Mouse (Mus musculus) lung, adult 2 months (tissue): ENCODE data around the gene Uevld. TPM values are rescaled to one million over a fixed set of nuclear protein-coding genes. Genes with fewer than 3 reads are reported as not detected.
"Not testable (repeated sequence)": the region's sequence is repeated elsewhere in the genome, so short reads cannot be mapped to it uniquely, and the experiment has no call there.

Experiments used
- DNase-seq: peaks from one replicate; pipeline ENCODE4 v3.0.0; 2022
- H3K4me1 ChIP-seq: fragments of 200-500 bp; 2 replicates; pipeline ENCODE4 v1.6.1; 2011; ENCODE audit warnings: low read length; ENCODE audit not compliant: control insufficient read depth, insufficient read depth
- H3K4me3 ChIP-seq: fragments of 200-500 bp; replicated peaks from 2 replicates; pipeline ENCODE3; 2011; ENCODE audit warnings: low read depth, mild to moderate bottlenecking, control low read depth, low read length; ENCODE audit errors: extremely low read depth
- CTCF ChIP-seq: fragments of 200-500 bp; IDR thresholded peaks from 2 replicates; pipeline ENCODE4 v1.5.1; 2011; ENCODE audit warnings: mild to moderate bottlenecking, low read length, control low read depth; ENCODE audit not compliant: insufficient read depth
- POLR2A ChIP-seq: fragments of 200-500 bp; IDR thresholded peaks from 2 replicates; pipeline ENCODE4 v1.6.1; 2011; ENCODE audit warnings: low read depth, mild to moderate bottlenecking, control low read depth, low read length, borderline replicate concordance; ENCODE audit errors: extremely low read depth
- WGBS: fragments of 180-500 bp; shearing (Covaris S2); methylation state at CpG from one replicate; pipeline ENCODE4 v1.1.7; 2018; 5-methylcytosine and 5-hydroxymethylcytosine counted together
- polyA plus RNA-seq: library from polyadenylated mRNA; depleted of rRNA; stranded (reverse); fragments of >200 nt; gene quantifications from 2 replicates; pipeline ENCODE4 v1.2.3, GENCODE M21; 2012

Gene Uevld
- polyA plus RNA-seq, 1 experiment: 3.9 TPM

DNA sequence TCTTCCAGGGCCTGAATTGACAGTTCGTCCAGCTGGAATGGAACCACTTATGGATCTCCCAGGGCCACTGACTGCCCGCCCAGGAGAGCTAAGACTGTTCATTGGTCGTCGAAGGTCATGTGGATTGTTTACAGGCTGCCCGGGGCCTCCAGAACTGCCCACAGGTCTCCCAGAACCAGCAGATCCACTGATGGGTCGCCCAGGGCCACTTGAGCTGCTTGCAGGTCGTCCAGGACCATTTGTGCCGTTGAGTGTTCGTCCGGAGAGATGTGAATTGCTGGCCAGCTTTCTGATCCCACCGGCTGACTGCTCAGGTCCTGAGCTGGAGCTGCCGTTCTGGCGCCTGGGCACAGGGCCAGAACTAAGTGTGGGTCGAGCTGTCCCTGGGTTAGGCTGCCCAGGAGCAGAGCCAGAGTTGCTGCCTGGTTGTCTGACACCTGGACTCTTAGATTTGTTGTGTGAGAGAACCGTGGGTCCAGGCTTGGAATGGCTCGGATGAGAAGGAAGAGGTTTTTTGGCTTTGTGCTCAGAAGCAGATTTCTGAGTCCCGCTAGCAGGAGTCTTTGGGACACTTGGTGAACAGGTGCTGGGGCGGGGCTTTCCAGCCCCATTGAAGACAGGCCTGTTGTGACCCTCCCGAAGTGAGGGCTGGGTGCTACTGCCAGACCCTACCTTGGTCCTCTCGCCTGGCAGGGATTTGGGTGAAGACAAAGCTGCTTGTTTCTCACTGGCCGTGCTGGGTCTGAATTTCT lies 39.5 kb upstream of the Uevld start:
- Histone ChIP-seq H3K4me1 (peaks cover 3% of the 10 kb centered on the region), H3K4me3 (no peak overlapping the region)
- DNase-seq: no peak
- WGBS: 75% methylated on average over 21 of the region's 21 CpGs
- no peak for TF ChIP-seq CTCF
- TF ChIP-seq POLR2A: no peak

GRCm38 (mm10) chr7:46997008-46997407 lies 38.7 kb upstream of the Uevld start:
- 89% methylated on average over 4 of the region's 4 CpGs for WGBS
- TF ChIP-seq CTCF (no peak), POLR2A (no peak)
- H3K4me1 ChIP-seq: peaks cover 3% of the 10 kb centered on the region
- DNase-seq: no peak
- H3K4me3 ChIP-seq: no peak overlapping the region

DNA sequence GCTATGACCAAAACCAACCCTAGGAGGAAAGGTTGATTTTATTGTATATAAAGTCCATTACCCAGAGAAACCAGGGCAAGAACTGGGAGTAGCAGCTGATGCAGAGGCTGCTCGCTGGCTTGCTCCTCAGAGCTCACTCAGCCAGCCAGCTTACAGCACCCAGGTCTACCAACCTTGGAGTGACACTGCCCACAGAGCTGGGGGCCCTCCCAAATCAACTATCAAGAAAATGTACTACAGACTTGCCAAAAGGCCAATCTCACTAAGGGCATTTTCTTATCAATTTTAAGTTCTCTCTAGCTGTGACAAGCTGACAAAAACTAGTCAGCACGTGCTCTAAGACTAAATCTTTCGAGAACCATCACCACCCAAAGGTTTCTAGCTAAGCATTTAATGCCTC lies 37.2 kb upstream of the Uevld start:
- Histone ChIP-seq H3K4me3 (no peak overlapping the region), H3K4me1 (peaks cover 1% of the 10 kb centered on the region)
- no peak for DNase-seq
- 91% methylated on average over 3 of the region's 3 CpGs for WGBS
- TF ChIP-seq POLR2A (no peak), CTCF (no peak)

DNA sequence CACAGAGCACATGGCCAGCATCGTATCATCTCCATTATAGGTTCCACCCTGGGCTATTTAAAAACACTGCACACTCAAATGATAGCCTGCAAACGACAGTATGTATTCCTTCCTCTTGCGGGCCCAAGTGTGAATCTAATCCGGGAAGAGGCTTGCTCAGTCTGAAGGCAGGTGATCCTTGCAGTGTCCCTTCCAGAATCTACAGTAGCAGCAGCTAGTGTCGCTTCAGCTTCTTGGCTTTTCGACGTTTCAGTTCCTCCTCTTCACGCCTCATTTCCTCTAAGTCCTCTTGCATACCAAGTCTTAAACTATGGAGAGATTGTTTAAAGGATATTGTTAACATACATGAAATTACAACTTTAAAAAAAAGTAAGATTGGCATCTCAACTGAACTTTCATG lies 34.8 kb upstream of the Uevld start:
- Histone ChIP-seq H3K4me1 (no peaks in the 10 kb centered on the region; the same call in 1 of the 2 replicates), H3K4me3 (no peak overlapping the region)
- TF ChIP-seq POLR2A (no peak), CTCF (no peak)
- 65% methylated on average over 8 of the region's 8 CpGs for WGBS
- no peak for DNase-seq

DNA sequence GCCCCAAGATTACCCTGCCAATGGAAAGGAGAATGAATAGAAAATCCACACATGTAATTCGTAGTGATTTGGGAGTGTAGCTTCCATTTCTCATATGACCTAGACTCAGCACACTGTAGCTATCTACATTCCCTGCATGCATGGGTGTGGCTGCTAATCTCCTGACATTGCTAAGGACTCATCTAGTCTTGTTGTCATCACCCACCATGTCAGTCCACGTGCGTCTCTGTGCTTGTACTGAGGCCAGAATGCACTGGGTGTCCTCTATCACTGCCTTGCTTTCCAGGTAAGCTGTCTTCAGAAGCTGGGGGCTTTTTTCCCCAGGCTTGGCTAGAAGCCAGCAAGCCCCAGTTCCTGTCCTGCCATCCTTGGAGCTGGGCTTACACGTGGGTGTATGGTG lies 31.1 kb upstream of the Uevld start:
- not testable (repeated sequence) for H3K4me1 ChIP-seq, H3K4me3 ChIP-seq, DNase-seq
- WGBS: 74% methylated on average over 4 of the region's 4 CpGs

GRCm38 (mm10) chr7:46987073-46987472 lies 28.7 kb upstream of the Uevld start:
- Histone ChIP-seq H3K4me1 (peaks cover 2% of the 10 kb centered on the region; the same call in 1 of the 2 replicates), H3K4me3 (no peak overlapping the region)
- no peak for DNase-seq
- WGBS: 19% methylated on average over 2 of the region's 2 CpGs
- TF ChIP-seq CTCF (no peak), POLR2A (no peak)

GRCm38 (mm10) chr7:46986646-46987045 lies 28.3 kb upstream of the Uevld start:
- Histone ChIP-seq H3K4me1 (peaks cover 2% of the 10 kb centered on the region; the same call in 1 of the 2 replicates), H3K4me3 (no peak overlapping the region)
- TF ChIP-seq POLR2A: no peak
- TF ChIP-seq CTCF: no peak
- 33% methylated on average over 5 of the region's 5 CpGs for WGBS
- no peak for DNase-seq

DNA sequence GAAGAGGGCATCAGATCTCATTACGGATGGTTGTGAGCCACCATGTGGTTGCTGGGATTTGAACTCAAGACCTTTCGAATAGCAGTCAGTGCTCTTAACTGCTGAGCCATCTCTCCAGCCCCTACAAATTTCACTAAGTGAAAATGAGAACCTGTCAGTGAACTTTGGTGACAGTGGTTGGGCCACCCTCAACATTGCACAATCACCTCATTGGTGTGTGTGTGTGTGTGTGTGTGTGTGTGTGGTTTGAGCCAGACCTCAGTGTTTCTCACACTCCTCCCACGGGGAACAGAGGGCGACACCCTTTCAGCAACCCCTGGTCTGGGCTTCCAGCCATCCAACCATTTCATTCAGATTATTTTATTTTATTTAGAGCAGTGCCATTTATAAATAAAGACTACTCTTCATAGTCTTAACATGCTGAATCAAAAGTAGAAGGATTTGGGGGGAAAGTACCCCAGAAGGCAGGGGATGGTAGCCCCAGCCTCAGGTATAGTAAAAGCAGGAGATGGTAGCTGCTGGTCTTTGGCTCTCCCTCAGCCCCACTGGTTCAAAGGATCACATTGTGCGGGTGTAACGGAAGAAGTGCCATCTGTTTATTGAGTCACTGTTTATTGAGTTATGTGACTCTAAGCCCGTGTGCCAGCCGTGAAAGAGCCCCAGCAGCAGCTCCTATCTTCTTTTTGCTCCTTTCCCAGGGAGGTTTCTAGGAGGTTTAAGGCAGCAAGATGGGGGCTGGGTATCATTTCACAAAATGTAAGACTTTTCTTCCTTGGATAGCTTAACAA lies 27.6 kb upstream of the Uevld start:
- WGBS: 31% methylated on average over 8 of the region's 8 CpGs
- peaks cover 2% of the 10 kb centered on the region; the same call in 1 of the 2 replicates for H3K4me1 ChIP-seq
- no peak overlapping the region for H3K4me3 ChIP-seq
- no peak for TF ChIP-seq POLR2A
- no peak for TF ChIP-seq CTCF
- no peak for DNase-seq

- no peak within 1 kb of the TSS for H3K4me3 ChIP-seq
- WGBS: 93% methylated on average over 3 of the region's 3 CpGs
- H3K4me1 ChIP-seq: peaks cover 2% of the 10 kb centered on the region; the same call in 1 of the 2 replicates
- no peak for DNase-seq
- TF ChIP-seq CTCF: no peak
- TF ChIP-seq POLR2A: no peak
Measured at GRCm38 (mm10) chr7:46983280-46983679, 25.0 kb upstream of the Uevld start, which contains the start of gene Gm9999. TSS of gene Gm9999 (plus strand) at chr7:46983580.

- 88% methylated on average over 11 of the region's 11 CpGs for WGBS
- H3K4me3 ChIP-seq: no peak overlapping the region
- DNase-seq: no peak
- H3K4me1 ChIP-seq: no peaks in the 10 kb centered on the region
- no peak for TF ChIP-seq CTCF
- TF ChIP-seq POLR2A: no peak
Measured at GRCm38 (mm10) chr7:46975456-46975855, 17.1 kb upstream of the Uevld start.
